Mouse (Mus musculus): ENCODE measurements around the gene Ethe1. TPM values are rescaled to one million over a fixed set of nuclear protein-coding genes. Genes with fewer than 3 reads are reported as not detected.

Ethe1 gene
- polyA plus RNA-seq, 1 experiment from 2014 or later: 17.9 TPM

- Histone ChIP-seq H3K4me1 (replicated peaks; ENCODE audit: control insufficient read depth, insufficient read depth, low read length) (peaks cover 7% of the 10 kb centered on the region), H3K4me3 (ENCODE audit: low read depth, low read length) (peak overlapping the region; percentile 82), H3K9ac (ENCODE audit: low read length) (peak overlapping the region; percentile 80), H3K4me2 (ENCODE audit: low read depth, low read length, severe bottlenecking) (peak overlapping the region; percentile 70), H3K36me3 (ENCODE audit: control insufficient read depth, insufficient read depth, low read length) (peaks cover 3% of the 10 kb centered on the region; the same call in 1 of the 2 replicates), H3K27me3 (ENCODE audit: control insufficient read depth, insufficient read depth, low read length) (no peaks in the 10 kb centered on the region), H3K27ac (ENCODE audit: low read depth, low read length) (peak overlapping the region; percentile 57; the same call in 1 of the 2 replicates), H3K9me3 (ENCODE audit: control insufficient read depth, low read length) (no peaks in the 10 kb centered on the region)
- ATAC-seq (replicated peaks; ENCODE audit: low FRiP score): peak; percentile 15; the same call in 1 of the 2 replicates
- DNase-seq (ENCODE audit: low spot score): no peak
- 32% methylated on average over 13 of the region's 13 CpGs for WGBS
Measured at GRCm38 (mm10) chr7:24547534-24548036, 39.8 kb upstream of the Ethe1 start.

- DNase-seq (ENCODE audit: low spot score): no peak
- WGBS: 95% methylated on average over 12 of the region's 12 CpGs
- H3K4me3 ChIP-seq (ENCODE audit: low read depth, low read length): no peak overlapping the region
- no peak overlapping the region for H3K4me2 ChIP-seq (ENCODE audit: low read depth, low read length, severe bottlenecking)
- H3K27ac ChIP-seq (ENCODE audit: low read depth, low read length): no peak overlapping the region
- no peaks in the 10 kb centered on the region for H3K27me3 ChIP-seq (ENCODE audit: control insufficient read depth, insufficient read depth, low read length)
- H3K36me3 ChIP-seq (ENCODE audit: control insufficient read depth, insufficient read depth, low read length): peaks cover 9% of the 10 kb centered on the region
- no peak overlapping the region for H3K9ac ChIP-seq (ENCODE audit: low read length)
- ATAC-seq (replicated peaks; ENCODE audit: low FRiP score): no peak
- no peaks in the 10 kb centered on the region for H3K9me3 ChIP-seq (ENCODE audit: control insufficient read depth, low read length)
- peaks cover 7% of the 10 kb centered on the region for H3K4me1 ChIP-seq (replicated peaks; ENCODE audit: control insufficient read depth, insufficient read depth, low read length)
Measured at GRCm38 (mm10) chr7:24551985-24552759, 35.2 kb upstream of the Ethe1 start.

- Histone ChIP-seq H3K4me1 (replicated peaks; ENCODE audit: control insufficient read depth, insufficient read depth, low read length) (no peaks in the 10 kb centered on the region), H3K4me2 (ENCODE audit: low read depth, low read length, severe bottlenecking) (no peak overlapping the region), H3K9me3 (ENCODE audit: control insufficient read depth, low read length) (no peaks in the 10 kb centered on the region), H3K27me3 (ENCODE audit: control insufficient read depth, insufficient read depth, low read length) (no peaks in the 10 kb centered on the region), H3K27ac (ENCODE audit: low read depth, low read length) (no peak overlapping the region), H3K36me3 (ENCODE audit: control insufficient read depth, insufficient read depth, low read length) (peaks cover 9% of the 10 kb centered on the region), H3K4me3 (ENCODE audit: low read depth, low read length) (no peak overlapping the region), H3K9ac (ENCODE audit: low read length) (no peak overlapping the region)
- DNase-seq (ENCODE audit: low spot score) (no peak), ATAC-seq (replicated peaks; ENCODE audit: low FRiP score) (no peak)
- 94% methylated on average over 10 of the region's 10 CpGs for WGBS
Measured at GRCm38 (mm10) chr7:24555786-24556185, 31.6 kb upstream of the Ethe1 start.

- 97% methylated on average over 4 of the region's 4 CpGs for WGBS
- H3K4me3 ChIP-seq (ENCODE audit: low read depth, low read length): no peak overlapping the region
- no peak for ATAC-seq (replicated peaks; ENCODE audit: low FRiP score)
- H3K36me3 ChIP-seq (ENCODE audit: control insufficient read depth, insufficient read depth, low read length): no peaks in the 10 kb centered on the region; the same call in 1 of the 2 replicates
- no peaks in the 10 kb centered on the region for H3K4me1 ChIP-seq (replicated peaks; ENCODE audit: control insufficient read depth, insufficient read depth, low read length)
- H3K27ac ChIP-seq (ENCODE audit: low read depth, low read length): no peak overlapping the region
- H3K27me3 ChIP-seq (ENCODE audit: control insufficient read depth, insufficient read depth, low read length): no peaks in the 10 kb centered on the region
- DNase-seq (ENCODE audit: low spot score): no peak
- no peak overlapping the region for H3K9ac ChIP-seq (ENCODE audit: low read length)
- no peaks in the 10 kb centered on the region for H3K9me3 ChIP-seq (ENCODE audit: control insufficient read depth, low read length)
- no peak overlapping the region for H3K4me2 ChIP-seq (ENCODE audit: low read depth, low read length, severe bottlenecking)
Measured at GRCm38 (mm10) chr7:24561450-24561849, 25.9 kb upstream of the Ethe1 start.

GRCm38 (mm10) chr7:24563191-24563836 is 24.0 kb upstream of the Ethe1 start:
- Histone ChIP-seq H3K36me3 (ENCODE audit: control insufficient read depth, insufficient read depth, low read length) (no peaks in the 10 kb centered on the region; the same call in 1 of the 2 replicates), H3K4me2 (ENCODE audit: low read depth, low read length, severe bottlenecking) (no peak overlapping the region), H3K9me3 (ENCODE audit: control insufficient read depth, low read length) (no peaks in the 10 kb centered on the region), H3K9ac (ENCODE audit: low read length) (no peak overlapping the region), H3K4me3 (ENCODE audit: low read depth, low read length) (no peak overlapping the region), H3K27ac (ENCODE audit: low read depth, low read length) (no peak overlapping the region), H3K4me1 (replicated peaks; ENCODE audit: control insufficient read depth, insufficient read depth, low read length) (no peaks in the 10 kb centered on the region), H3K27me3 (ENCODE audit: control insufficient read depth, insufficient read depth, low read length) (no peaks in the 10 kb centered on the region)
- ATAC-seq (replicated peaks; ENCODE audit: low FRiP score) (no peak), DNase-seq (ENCODE audit: low spot score) (no peak)
- 89% methylated on average over 8 of the region's 8 CpGs for WGBS

GRCm38 (mm10) chr7:24563837-24564206 is 23.5 kb upstream of the Ethe1 start:
- Histone ChIP-seq H3K27ac (ENCODE audit: low read depth, low read length) (no peak overlapping the region), H3K4me1 (replicated peaks; ENCODE audit: control insufficient read depth, insufficient read depth, low read length) (no peaks in the 10 kb centered on the region), H3K4me3 (ENCODE audit: low read depth, low read length) (no peak overlapping the region), H3K4me2 (ENCODE audit: low read depth, low read length, severe bottlenecking) (no peak overlapping the region), H3K9ac (ENCODE audit: low read length) (no peak overlapping the region), H3K27me3 (ENCODE audit: control insufficient read depth, insufficient read depth, low read length) (no peaks in the 10 kb centered on the region), H3K9me3 (ENCODE audit: control insufficient read depth, low read length) (no peaks in the 10 kb centered on the region), H3K36me3 (ENCODE audit: control insufficient read depth, insufficient read depth, low read length) (no peaks in the 10 kb centered on the region; the same call in 1 of the 2 replicates)
- no peak for ATAC-seq (replicated peaks; ENCODE audit: low FRiP score)
- 91% methylated on average over 4 of the region's 4 CpGs for WGBS
- no peak for DNase-seq (ENCODE audit: low spot score)

GRCm38 (mm10) chr7:24564607-24565265 is 22.6 kb upstream of the Ethe1 start:
- H3K27ac ChIP-seq (ENCODE audit: low read depth, low read length): no peak overlapping the region
- no peak for ATAC-seq (replicated peaks; ENCODE audit: low FRiP score)
- no peaks in the 10 kb centered on the region; the same call in 1 of the 2 replicates for H3K36me3 ChIP-seq (ENCODE audit: control insufficient read depth, insufficient read depth, low read length)
- H3K4me1 ChIP-seq (replicated peaks; ENCODE audit: control insufficient read depth, insufficient read depth, low read length): no peaks in the 10 kb centered on the region
- H3K9ac ChIP-seq (ENCODE audit: low read length): no peak overlapping the region
- peak; percentile 83 for DNase-seq (ENCODE audit: low spot score)
- H3K4me2 ChIP-seq (ENCODE audit: low read depth, low read length, severe bottlenecking): no peak overlapping the region
- WGBS: 64% methylated on average over 6 of the region's 6 CpGs
- no peak overlapping the region for H3K4me3 ChIP-seq (ENCODE audit: low read depth, low read length)
- H3K27me3 ChIP-seq (ENCODE audit: control insufficient read depth, insufficient read depth, low read length): no peaks in the 10 kb centered on the region
- H3K9me3 ChIP-seq (ENCODE audit: control insufficient read depth, low read length): no peaks in the 10 kb centered on the region

GRCm38 (mm10) chr7:24565627-24566026 is 21.7 kb upstream of the Ethe1 start:
- Histone ChIP-seq H3K4me2 (ENCODE audit: low read depth, low read length, severe bottlenecking) (no peak overlapping the region), H3K9me3 (ENCODE audit: control insufficient read depth, low read length) (no peaks in the 10 kb centered on the region), H3K4me3 (ENCODE audit: low read depth, low read length) (no peak overlapping the region), H3K27ac (ENCODE audit: low read depth, low read length) (no peak overlapping the region), H3K27me3 (ENCODE audit: control insufficient read depth, insufficient read depth, low read length) (no peaks in the 10 kb centered on the region), H3K36me3 (ENCODE audit: control insufficient read depth, insufficient read depth, low read length) (peaks cover 3% of the 10 kb centered on the region; the same call in 1 of the 2 replicates), H3K4me1 (replicated peaks; ENCODE audit: control insufficient read depth, insufficient read depth, low read length) (no peaks in the 10 kb centered on the region), H3K9ac (ENCODE audit: low read length) (no peak overlapping the region)
- WGBS: 93% methylated on average over 11 of the region's 11 CpGs
- DNase-seq (ENCODE audit: low spot score) (no peak), ATAC-seq (replicated peaks; ENCODE audit: low FRiP score) (no peak)
